Mouse (Mus musculus) spleen, adult 2 months (tissue): ENCODE results near the gene Tacc2. TPM values are rescaled to one million over a fixed set of nuclear protein-coding genes. Genes with fewer than 3 reads are reported as not detected.

Source experiments
- DNase-seq, 2 experiments: peaks; one replicate each; pipeline versions ENCODE4 v3.0.0 to v3.0.0-alpha.2; 2012 to 2021; ENCODE audit warnings: low spot score in 2 of 2, low read depth in 1 of 2
- H3K27ac ChIP-seq: fragments of 200-500 bp; 2 replicates; pipeline ENCODE4 v1.5.1; 2012; ENCODE audit warnings: low read length, inconsistent platforms; ENCODE audit not compliant: insufficient read depth
- H3K27me3 ChIP-seq: fragments of 200-500 bp; 2 replicates; pipeline ENCODE4 v1.6.1; 2012; ENCODE audit warnings: mild to moderate bottlenecking, moderate library complexity, low read length, inconsistent platforms; ENCODE audit not compliant: control insufficient read depth, insufficient read depth
- H3K36me3 ChIP-seq: fragments of 200-500 bp; 2 replicates; pipeline ENCODE4 v1.6.1; 2012; ENCODE audit warnings: mild to moderate bottlenecking, low read length, inconsistent platforms; ENCODE audit not compliant: control insufficient read depth, insufficient read depth
- H3K4me1 ChIP-seq: fragments of 200-500 bp; 2 replicates; pipeline ENCODE4 v1.6.1; 2011; ENCODE audit warnings: inconsistent platforms; ENCODE audit not compliant: control insufficient read depth, insufficient read depth, insufficient read length
- H3K4me3 ChIP-seq: fragments of 200-500 bp; 2 replicates; pipeline ENCODE4 v1.5.1; 2011; ENCODE audit warnings: mild to moderate bottlenecking, inconsistent platforms; ENCODE audit not compliant: insufficient read depth, insufficient read length; ENCODE audit errors: extremely low read depth
- CTCF ChIP-seq: fragments of 200-500 bp; IDR thresholded peaks from 2 replicates; pipeline ENCODE4 v1.5.1; 2011; ENCODE audit warnings: mild to moderate bottlenecking, inconsistent platforms; ENCODE audit not compliant: insufficient read depth, insufficient read length, insufficient replicate concordance; ENCODE audit errors: extremely low read depth
- POLR2A ChIP-seq: fragments of 200-500 bp; IDR thresholded peaks from 2 replicates; pipeline ENCODE4 v1.6.1; 2011; ENCODE audit warnings: low read depth, low read length, inconsistent platforms
- WGBS: fragments of 180-500 bp; shearing (Covaris S2); methylation state at CpG from one replicate; pipeline ENCODE4 v1.1.7; 2018; 5-methylcytosine and 5-hydroxymethylcytosine counted together
- polyA plus RNA-seq: library from polyadenylated mRNA; depleted of rRNA; stranded (reverse); fragments of >200 nt; gene quantifications from 2 replicates; pipeline ENCODE4 v1.2.3, GENCODE M21; 2012

Tacc2 gene
- polyA plus RNA-seq, 1 experiment: 4.3 TPM

GRCm38 (mm10) chr7:130701336-130701735 is 124.1 kb downstream of the Tacc2 start:
- no peak overlapping the region for H3K4me3 ChIP-seq
- WGBS: 44% methylated on average over 1 of the region's 1 CpGs
- H3K27ac ChIP-seq: no peak overlapping the region
- no peaks in the 10 kb centered on the region for H3K4me1 ChIP-seq
- TF ChIP-seq POLR2A (no peak), CTCF (no peak)
- DNase-seq: no peak
- no peaks in the 10 kb centered on the region for H3K36me3 ChIP-seq
- H3K27me3 ChIP-seq: no peaks in the 10 kb centered on the region

DNA sequence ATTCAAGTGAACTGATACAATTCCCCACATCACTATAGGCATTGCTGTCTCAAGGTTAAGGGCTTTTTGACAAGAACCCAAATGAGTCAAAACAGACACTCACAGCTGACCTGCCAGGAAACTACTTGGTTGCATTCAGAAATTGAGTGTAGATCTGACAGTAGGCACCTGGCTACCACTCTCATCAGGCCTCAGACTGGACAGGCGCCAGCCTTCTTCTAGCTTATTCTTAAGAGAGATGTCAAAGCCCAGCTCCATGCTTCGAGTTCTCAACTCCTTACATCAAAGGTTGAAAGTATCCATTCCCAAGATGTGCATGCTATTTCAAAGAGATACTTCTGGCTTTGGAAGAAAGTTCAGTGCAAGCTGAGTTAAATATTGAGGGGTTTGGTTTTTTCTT is 128.0 kb downstream of the Tacc2 start:
- Histone ChIP-seq H3K4me3 (no peak overlapping the region), H3K36me3 (no peaks in the 10 kb centered on the region), H3K27ac (no peak overlapping the region), H3K27me3 (no peaks in the 10 kb centered on the region), H3K4me1 (no peaks in the 10 kb centered on the region)
- WGBS: 79% methylated on average over 2 of the region's 2 CpGs
- TF ChIP-seq CTCF (no peak), POLR2A (no peak)
- DNase-seq: no peak

GRCm38 (mm10) chr7:130708940-130709339 is 131.7 kb downstream of the Tacc2 start:
- WGBS: 82% methylated on average over 9 of the region's 9 CpGs
- Histone ChIP-seq H3K27me3 (no peaks in the 10 kb centered on the region), H3K4me1 (no peaks in the 10 kb centered on the region), H3K27ac (no peak overlapping the region), H3K4me3 (no peak overlapping the region), H3K36me3 (no peaks in the 10 kb centered on the region)
- no peak for TF ChIP-seq CTCF
- TF ChIP-seq POLR2A: no peak
- DNase-seq: no peak

GRCm38 (mm10) chr7:130709372-130710274 is 132.4 kb downstream of the Tacc2 start:
- TF ChIP-seq CTCF (no peak), POLR2A (no peak)
- WGBS: 82% methylated on average over 9 of the region's 9 CpGs

GRCm38 (mm10) chr7:130711851-130712250 is 134.6 kb downstream of the Tacc2 start:
- Histone ChIP-seq H3K4me3 (no peak overlapping the region), H3K27ac (no peak overlapping the region), H3K36me3 (no peaks in the 10 kb centered on the region), H3K27me3 (no peaks in the 10 kb centered on the region), H3K4me1 (no peaks in the 10 kb centered on the region)
- DNase-seq: no peak
- TF ChIP-seq POLR2A: no peak
- no peak for TF ChIP-seq CTCF
- 96% methylated on average over 7 of the region's 7 CpGs for WGBS

More at GRCm38 (mm10) chr7:130709372-130710274, 132.4 kb downstream of the Tacc2 start:
- no peak overlapping the region for H3K4me3 ChIP-seq
- no peak for DNase-seq
- no peak overlapping the region for H3K27ac ChIP-seq
- no peaks in the 10 kb centered on the region for H3K36me3 ChIP-seq
- H3K27me3 ChIP-seq: no peaks in the 10 kb centered on the region
- H3K4me1 ChIP-seq: no peaks in the 10 kb centered on the region

DNA sequence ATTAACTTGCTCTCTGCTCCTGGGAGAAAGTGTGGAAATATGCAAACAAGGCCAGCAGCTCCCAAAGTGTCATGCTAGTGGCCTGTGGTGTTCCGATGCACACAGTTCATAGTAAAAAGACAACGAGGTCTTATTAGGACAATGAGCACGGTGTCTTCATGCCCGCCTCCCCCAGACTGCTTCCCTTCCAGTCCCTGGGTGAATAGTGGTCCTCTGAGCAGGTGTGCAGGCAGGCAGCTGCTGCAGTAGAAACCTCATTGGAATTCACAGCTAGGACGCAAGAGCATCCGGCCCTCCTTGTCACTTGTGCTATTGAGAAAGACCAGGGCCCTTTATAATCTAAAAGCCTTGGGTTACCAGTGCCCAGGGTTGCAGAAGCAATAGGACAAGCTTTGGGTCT is 136.1 kb downstream of the Tacc2 start:
- 94% methylated on average over 6 of the region's 6 CpGs for WGBS
- no peaks in the 10 kb centered on the region for H3K4me1 ChIP-seq
- no peaks in the 10 kb centered on the region for H3K36me3 ChIP-seq
- DNase-seq: no peak
- H3K4me3 ChIP-seq: no peak overlapping the region
- no peak overlapping the region for H3K27ac ChIP-seq
- TF ChIP-seq CTCF (no peak), POLR2A (no peak)
- H3K27me3 ChIP-seq: no peaks in the 10 kb centered on the region

DNA sequence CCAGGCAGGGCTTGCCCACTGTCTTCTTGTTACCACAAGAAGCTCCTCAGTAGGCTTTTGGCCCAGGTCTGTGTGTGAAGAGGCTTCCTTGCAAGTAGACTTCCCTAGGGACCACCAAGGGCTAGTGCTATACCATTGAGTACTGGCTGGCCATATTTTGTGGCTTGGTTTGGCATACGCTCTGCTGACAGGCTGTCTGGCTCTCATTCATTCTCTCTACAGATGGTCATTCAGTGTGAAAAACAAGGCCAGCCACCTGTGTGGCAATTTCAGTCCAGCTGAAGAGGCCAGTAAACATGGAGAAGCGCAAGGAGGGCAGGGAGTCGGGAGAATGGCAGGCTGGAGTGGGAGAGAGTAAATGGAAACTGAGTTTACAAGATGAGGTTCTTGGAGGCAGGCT is 138.2 kb downstream of the Tacc2 start:
- no peaks in the 10 kb centered on the region for H3K4me1 ChIP-seq
- H3K27me3 ChIP-seq: no peaks in the 10 kb centered on the region
- H3K4me3 ChIP-seq: no peak overlapping the region
- no peak for DNase-seq
- H3K36me3 ChIP-seq: no peaks in the 10 kb centered on the region
- no peak overlapping the region for H3K27ac ChIP-seq
- WGBS: 91% methylated on average over 3 of the region's 3 CpGs
- TF ChIP-seq POLR2A: no peak
- no peak for TF ChIP-seq CTCF
